Mouse (Mus musculus) limb, embryonic 14.5 days (tissue): Measurements from ENCODE around the gene Eps15. TPM values are rescaled to one million over a fixed set of nuclear protein-coding genes. Genes with fewer than 3 reads are reported as not detected.

Experiments used
- ATAC-seq: fragments of 200-750 bp; cut with Nextera tagmentation; 2 replicates; pipeline ENCODE4 v1.8.0; 2017; ENCODE audit warnings: low read depth, moderate number of reproducible peaks, moderate TSS enrichment; ENCODE audit not compliant: low FRiP score
- DNase-seq: peaks from one replicate; pipeline ENCODE4 v3.0.0-alpha.2; 2015; ENCODE audit warnings: low spot score
- H3K27ac ChIP-seq: fragments of 300-500 bp; sonication (generic); replicated peaks from 2 replicates; pipeline ENCODE4 v1.5.1; 2014; ENCODE audit warnings: low read depth, mild to moderate bottlenecking, low read length, moderate library complexity, mixed read lengths
- H3K27me3 ChIP-seq: fragments of 300-500 bp; sonication (generic); 2 replicates; pipeline ENCODE4 v1.6.1; 2014; ENCODE audit warnings: low read length, mixed read lengths; ENCODE audit not compliant: control insufficient read depth, insufficient read depth
- H3K36me3 ChIP-seq: fragments of 300-500 bp; sonication (generic); 2 replicates; pipeline ENCODE4 v1.6.1; 2014; ENCODE audit warnings: mild to moderate bottlenecking, low read length, moderate library complexity, mixed read lengths; ENCODE audit not compliant: control insufficient read depth, insufficient read depth
- H3K4me1 ChIP-seq: fragments of 300-500 bp; sonication (generic); 2 replicates; pipeline ENCODE4 v1.6.1; 2014; ENCODE audit warnings: antibody characterized with exemption, low read length, mixed read lengths; ENCODE audit not compliant: control insufficient read depth, insufficient read depth
- H3K4me2 ChIP-seq: fragments of 300-500 bp; sonication (generic); replicated peaks from 2 replicates; pipeline ENCODE4 v1.6.1; 2014; ENCODE audit warnings: low read depth, mild to moderate bottlenecking, low read length, moderate library complexity; ENCODE audit not compliant: severe bottlenecking
- H3K4me3 ChIP-seq: fragments of 300-500 bp; sonication (generic); replicated peaks from 2 replicates; pipeline ENCODE4 v1.5.1; 2014; ENCODE audit warnings: low read length
- H3K9ac ChIP-seq: fragments of 300-500 bp; sonication (generic); 2 replicates; pipeline ENCODE4 v1.6.1; 2014; ENCODE audit warnings: mild to moderate bottlenecking, low read depth, low read length, moderate library complexity; ENCODE audit not compliant: severe bottlenecking
- H3K9me3 ChIP-seq: fragments of 300-500 bp; sonication (generic); 2 replicates; pipeline ENCODE4 v1.6.1; 2016; ENCODE audit warnings: low read length; ENCODE audit not compliant: control insufficient read depth
- POLR2A ChIP-seq: fragments of 200-500 bp; IDR thresholded peaks from 2 replicates; pipeline ENCODE4 v1.8.0; 2012; ENCODE audit warnings: inconsistent platforms, mild to moderate bottlenecking, moderate library complexity, borderline replicate concordance; ENCODE audit not compliant: insufficient read depth, insufficient read length; ENCODE audit errors: extremely low read depth
- WGBS: fragments of 180-500 bp; shearing (Covaris S2); extraction: QIAGEN DNeasy Blood & Tissue Kit; methylation state at CpG from one replicate; pipeline ENCODE4 v1.1.7; 2014; 5-methylcytosine and 5-hydroxymethylcytosine counted together
- polyA plus RNA-seq, 2 experiments: library from polyadenylated mRNA; depleted of rRNA in 1 of 2; stranded (reverse) in 1 of 2; unstranded in 1 of 2; fragments of >200 nt; fragmentation: Nextera tagmentation in 1 of 2; extraction: Ambion mirVana in 1 of 2; gene quantifications; 2 replicates each; pipeline versions ENCODE4 v1.2.1 to v1.2.3; 2012 to 2014

Eps15 gene
- polyA plus RNA-seq, 2 experiments: 27.0 to 36.3 TPM

GRCm38 (mm10) chr4:109411377-109411967, 131.4 kb downstream of the Eps15 start:
- DNase-seq (no peak), ATAC-seq (no peak)
- WGBS: 83% methylated on average over 6 of the region's 6 CpGs
- Histone ChIP-seq H3K9ac (no peak overlapping the region), H3K4me2 (no peak overlapping the region), H3K9me3 (no peaks in the 10 kb centered on the region), H3K27me3 (no peaks in the 10 kb centered on the region), H3K36me3 (no peaks in the 10 kb centered on the region), H3K4me1 (peaks cover 7% of the 10 kb centered on the region), H3K4me3 (no peak overlapping the region), H3K27ac (no peak overlapping the region)
- TF ChIP-seq POLR2A: no peak

- Histone ChIP-seq H3K4me3 (no peak overlapping the region), H3K9ac (no peak overlapping the region), H3K9me3 (no peaks in the 10 kb centered on the region), H3K27ac (no peak overlapping the region), H3K4me1 (peaks cover 5% of the 10 kb centered on the region), H3K36me3 (no peaks in the 10 kb centered on the region), H3K27me3 (no peaks in the 10 kb centered on the region), H3K4me2 (no peak overlapping the region)
- no peak for TF ChIP-seq POLR2A
- ATAC-seq (no peak), DNase-seq (no peak)
- 86% methylated on average over 5 of the region's 5 CpGs for WGBS
Observed at GRCm38 (mm10) chr4:109412233-109412632, 132.2 kb downstream of the Eps15 start.

GRCm38 (mm10) chr4:109417998-109418397, 137.9 kb downstream of the Eps15 start:
- no peak for TF ChIP-seq POLR2A
- Histone ChIP-seq H3K4me3 (no peak overlapping the region), H3K27ac (no peak overlapping the region), H3K27me3 (no peaks in the 10 kb centered on the region), H3K9ac (no peak overlapping the region), H3K4me1 (no peaks in the 10 kb centered on the region), H3K36me3 (no peaks in the 10 kb centered on the region), H3K9me3 (no peaks in the 10 kb centered on the region), H3K4me2 (no peak overlapping the region)
- DNase-seq (no peak), ATAC-seq (no peak)
- WGBS: 78% methylated on average over 1 of the region's 1 CpGs

GRCm38 (mm10) chr4:109419017-109419416, 138.9 kb downstream of the Eps15 start:
- no peaks in the 10 kb centered on the region for H3K27me3 ChIP-seq
- H3K9me3 ChIP-seq: no peaks in the 10 kb centered on the region
- H3K36me3 ChIP-seq: no peaks in the 10 kb centered on the region
- no peak overlapping the region for H3K4me2 ChIP-seq
- H3K27ac ChIP-seq: no peak overlapping the region
- WGBS: 43% methylated on average over 3 of the region's 3 CpGs
- no peak overlapping the region for H3K9ac ChIP-seq
- DNase-seq: no peak
- no peak for ATAC-seq
- no peak for TF ChIP-seq POLR2A
- H3K4me3 ChIP-seq: no peak overlapping the region
- no peaks in the 10 kb centered on the region for H3K4me1 ChIP-seq

GRCm38 (mm10) chr4:109419563-109419962, 139.5 kb downstream of the Eps15 start:
- no peak for DNase-seq
- whole genome bisulfite sequencing: 85% methylated on average over 4 of the region's 4 CpGs
- no peak for TF ChIP-seq POLR2A
- ATAC-seq: no peak
- Histone ChIP-seq H3K4me1 (no peaks in the 10 kb centered on the region), H3K27ac (no peak overlapping the region), H3K4me3 (no peak overlapping the region), H3K9ac (no peak overlapping the region), H3K4me2 (no peak overlapping the region), H3K27me3 (no peaks in the 10 kb centered on the region), H3K36me3 (no peaks in the 10 kb centered on the region), H3K9me3 (no peaks in the 10 kb centered on the region)

GRCm38 (mm10) chr4:109420138-109420795, 140.2 kb downstream of the Eps15 start:
- Histone ChIP-seq H3K27me3 (no peaks in the 10 kb centered on the region), H3K4me3 (no peak overlapping the region), H3K36me3 (no peaks in the 10 kb centered on the region), H3K4me2 (no peak overlapping the region), H3K27ac (no peak overlapping the region), H3K4me1 (no peaks in the 10 kb centered on the region), H3K9ac (no peak overlapping the region), H3K9me3 (no peaks in the 10 kb centered on the region)
- ATAC-seq (no peak), DNase-seq (no peak)
- 74% methylated on average over 8 of the region's 8 CpGs for WGBS
- TF ChIP-seq POLR2A: no peak
